Mouse (Mus musculus) forebrain, postnatal 0 days (tissue): Measurements from ENCODE around the gene Olfr1377. TPM values are rescaled to one million over a fixed set of nuclear protein-coding genes. Genes with fewer than 3 reads are reported as not detected.
"Not testable (repeated sequence)": the region's sequence is repeated elsewhere in the genome, so short reads cannot be mapped to it uniquely, and the experiment has no call there.

Experiments used
- ATAC-seq: fragments of 200-750 bp; cut with Nextera tagmentation; 2 replicates; pipeline ENCODE4 v1.8.0; 2017; ENCODE audit warnings: mild to moderate bottlenecking, moderate library complexity
- DNase-seq: peaks from one replicate; pipeline ENCODE4 v3.0.0-alpha.2; 2015
- H3K27ac ChIP-seq: fragments of 300-500 bp; sonication (generic); 2 replicates; pipeline ENCODE4 v1.5.1; 2014; ENCODE audit warnings: low read depth, mild to moderate bottlenecking, antibody characterized with exemption, low read length, moderate library complexity, mixed read lengths
- H3K27me3 ChIP-seq: fragments of 300-500 bp; sonication (generic); 2 replicates; pipeline ENCODE4 v1.6.1; 2014; ENCODE audit warnings: mild to moderate bottlenecking, low read length, mixed read lengths; ENCODE audit not compliant: insufficient read depth
- H3K36me3 ChIP-seq: fragments of 300-500 bp; sonication (generic); 2 replicates; pipeline ENCODE4 v1.6.1; 2014; ENCODE audit warnings: mild to moderate bottlenecking, moderate library complexity; ENCODE audit not compliant: insufficient read depth
- H3K4me1 ChIP-seq: fragments of 300-500 bp; sonication (generic); 2 replicates; pipeline ENCODE4 v1.6.1; 2014; ENCODE audit warnings: antibody characterized with exemption; ENCODE audit not compliant: insufficient read depth
- H3K4me2 ChIP-seq: fragments of 300-500 bp; sonication (generic); 2 replicates; pipeline ENCODE4 v1.6.1; 2014; ENCODE audit warnings: low read depth, mild to moderate bottlenecking, moderate library complexity
- H3K4me3 ChIP-seq: fragments of 300-500 bp; sonication (generic); 2 replicates; pipeline ENCODE4 v1.5.1; 2014; ENCODE audit warnings: low read depth, low read length, mixed read lengths
- H3K9ac ChIP-seq: fragments of 300-500 bp; sonication (generic); 2 replicates; pipeline ENCODE4 v1.6.1; 2014; ENCODE audit warnings: mild to moderate bottlenecking
- H3K9me3 ChIP-seq: fragments of 300-500 bp; sonication (generic); 2 replicates; pipeline ENCODE4 v1.6.1; 2016; ENCODE audit warnings: low read length
- CTCF ChIP-seq: sonication (generic); IDR thresholded peaks from 2 replicates; pipeline ENCODE4 v1.5.1; 2016; ENCODE audit warnings: antibody characterized with exemption, control low read depth, low read depth
- whole genome bisulfite sequencing: fragments of 180-500 bp; shearing (Covaris S2); extraction: QIAGEN DNeasy Blood & Tissue Kit; methylation state at CpG from one replicate; pipeline ENCODE4 v1.1.7; 2014; 5-methylcytosine and 5-hydroxymethylcytosine counted together
- polyA plus RNA-seq: library from polyadenylated mRNA; unstranded; fragments of >200 nt; fragmentation: Nextera tagmentation; extraction: Ambion mirVana; gene quantifications from 2 replicates; pipeline ENCODE4 v1.2.1, GENCODE M21; 2015
- total RNA-seq: library from RNA; depleted of rRNA; stranded (reverse); fragments of >200 nt; gene quantifications from 2 replicates; pipeline ENCODE4 v1.2.3, GENCODE M21; 2014

The Olfr1377 gene
- total and polyA plus RNA-seq, 2 experiments from 2014 or later = not detected

- Histone ChIP-seq H3K4me1 (no peaks in the 10 kb centered on the region), H3K4me2 (no peak within 1 kb of the TSS), H3K36me3 (no peaks in the 10 kb centered on the region), H3K9ac (no peak within 1 kb of the TSS), H3K27ac (no peak within 1 kb of the TSS), H3K4me3 (no peak within 1 kb of the TSS), H3K9me3 (no peaks in the 10 kb centered on the region), H3K27me3 (no peaks in the 10 kb centered on the region)
- no peak for ATAC-seq
- WGBS = 63% methylated on average over 6 of the region's 6 CpGs
- TF ChIP-seq CTCF = no peak
- no peak for DNase-seq
Observed at GRCm38 (mm10) chr11:50953665-50954064, 28.1 kb upstream of the Olfr1377 start, which contains the start of gene Prop1. TSS of gene Prop1 (minus strand) at chr11:50953765.

- H3K36me3 ChIP-seq = no peaks in the 10 kb centered on the region
- no peak for TF ChIP-seq CTCF
- no peak overlapping the region for H3K27ac ChIP-seq
- WGBS = 88% methylated on average over 2 of the region's 2 CpGs
- H3K27me3 ChIP-seq = no peaks in the 10 kb centered on the region
- ATAC-seq (no peak), DNase-seq (no peak)
- H3K4me1 ChIP-seq = no peaks in the 10 kb centered on the region
- H3K9ac ChIP-seq = no peak overlapping the region
- no peak overlapping the region for H3K4me2 ChIP-seq
- no peak overlapping the region for H3K4me3 ChIP-seq
- no peaks in the 10 kb centered on the region for H3K9me3 ChIP-seq
Observed at GRCm38 (mm10) chr11:50964886-50965285, 16.9 kb upstream of the Olfr1377 start.

GRCm38 (mm10) chr11:50966230-50966629 lies 15.5 kb upstream of the Olfr1377 start, which contains the start of gene Olfr1378:
TSS of gene Olfr1378 (plus strand) at chr11:50966530.
- Histone ChIP-seq H3K36me3 (no peaks in the 10 kb centered on the region), H3K9me3 (no peaks in the 10 kb centered on the region), H3K27me3 (no peaks in the 10 kb centered on the region), H3K4me2 (no peak within 1 kb of the TSS), H3K4me1 (no peaks in the 10 kb centered on the region), H3K27ac (no peak within 1 kb of the TSS), H3K4me3 (no peak within 1 kb of the TSS), H3K9ac (no peak within 1 kb of the TSS)
- WGBS = 88% methylated on average over 11 of the region's 11 CpGs
- ATAC-seq (no peak), DNase-seq (no peak)
- no peak for TF ChIP-seq CTCF

- WGBS = 66% methylated on average over 4 of the region's 4 CpGs
- Histone ChIP-seq H3K4me3 (no peak overlapping the region), H3K9ac (no peak overlapping the region), H3K27ac (no peak overlapping the region), H3K36me3 (no peaks in the 10 kb centered on the region), H3K4me1 (no peaks in the 10 kb centered on the region), H3K27me3 (no peaks in the 10 kb centered on the region), H3K4me2 (no peak overlapping the region), H3K9me3 (no peaks in the 10 kb centered on the region)
- ATAC-seq (no peak), DNase-seq (no peak)
- no peak for TF ChIP-seq CTCF
Observed at GRCm38 (mm10) chr11:50977216-50977615, 4.6 kb upstream of the Olfr1377 start.

GRCm38 (mm10) chr11:51003296-51003695 lies 21.5 kb downstream of the Olfr1377 start, which contains the start of gene Olfr51:
TSS of gene Olfr51 (plus strand) at chr11:51003596.
- Histone ChIP-seq H3K36me3 (no peaks in the 10 kb centered on the region), H3K4me1 (no peaks in the 10 kb centered on the region), H3K9me3 (no peaks in the 10 kb centered on the region), H3K4me2 (no peak within 1 kb of the TSS), H3K27ac (no peak within 1 kb of the TSS), H3K9ac (no peak within 1 kb of the TSS), H3K27me3 (no peaks in the 10 kb centered on the region), H3K4me3 (no peak within 1 kb of the TSS)
- 85% methylated on average over 5 of the region's 5 CpGs for WGBS
- no peak for TF ChIP-seq CTCF
- DNase-seq = no peak
- no peak for ATAC-seq

GRCm38 (mm10) chr11:51011821-51012220 lies 30.1 kb downstream of the Olfr1377 start:
- H3K9ac ChIP-seq = no peak overlapping the region
- ATAC-seq = no peak
- no peaks in the 10 kb centered on the region for H3K4me1 ChIP-seq
- H3K9me3 ChIP-seq = no peaks in the 10 kb centered on the region
- H3K36me3 ChIP-seq = no peaks in the 10 kb centered on the region
- no peak for TF ChIP-seq CTCF
- DNase-seq = no peak
- H3K4me3 ChIP-seq = no peak overlapping the region
- H3K27me3 ChIP-seq = no peaks in the 10 kb centered on the region
- WGBS = 71% methylated on average over 5 of the region's 5 CpGs
- no peak overlapping the region for H3K27ac ChIP-seq
- H3K4me2 ChIP-seq = no peak overlapping the region

GRCm38 (mm10) chr11:51013936-51014335 lies 32.2 kb downstream of the Olfr1377 start, which contains the start of gene Olfr54:
TSS of gene Olfr54 (plus strand) at chr11:51014236.
- H3K4me2 ChIP-seq = no peak within 1 kb of the TSS
- ATAC-seq (no peak), DNase-seq (no peak)
- WGBS = 68% methylated on average over 1 of the region's 1 CpGs
- H3K9me3 ChIP-seq = no peaks in the 10 kb centered on the region
- H3K4me3 ChIP-seq = no peak within 1 kb of the TSS
- H3K27ac ChIP-seq = no peak within 1 kb of the TSS
- H3K4me1 ChIP-seq = no peaks in the 10 kb centered on the region
- TF ChIP-seq CTCF = no peak
- no peaks in the 10 kb centered on the region for H3K36me3 ChIP-seq
- H3K27me3 ChIP-seq = no peaks in the 10 kb centered on the region
- H3K9ac ChIP-seq = no peak within 1 kb of the TSS

GRCm38 (mm10) chr11:51016341-51016740 lies 34.6 kb downstream of the Olfr1377 start:
- no peak for TF ChIP-seq CTCF
- H3K36me3 ChIP-seq = no peaks in the 10 kb centered on the region
- H3K4me2 ChIP-seq = no peak overlapping the region
- DNase-seq = no peak
- ATAC-seq = no peak
- H3K4me1 ChIP-seq = no peaks in the 10 kb centered on the region
- 59% methylated on average over 2 of the region's 2 CpGs for WGBS
- no peaks in the 10 kb centered on the region for H3K27me3 ChIP-seq
- H3K27ac ChIP-seq = no peak overlapping the region
- H3K9me3 ChIP-seq = no peaks in the 10 kb centered on the region
- no peak overlapping the region for H3K9ac ChIP-seq
- no peak overlapping the region for H3K4me3 ChIP-seq

GRCm38 (mm10) chr11:51026811-51027210 lies 45.0 kb downstream of the Olfr1377 start:
- not testable (repeated sequence) for H3K36me3 ChIP-seq, H3K9me3 ChIP-seq, H3K9ac ChIP-seq, H3K4me3 ChIP-seq, ATAC-seq, H3K27me3 ChIP-seq, H3K4me1 ChIP-seq, DNase-seq, H3K4me2 ChIP-seq, H3K27ac ChIP-seq
- WGBS = 88% methylated on average over 11 of the region's 11 CpGs

GRCm38 (mm10) chr11:51029381-51029780 lies 47.6 kb downstream of the Olfr1377 start:
- H3K27ac ChIP-seq, H3K9me3 ChIP-seq, H3K36me3 ChIP-seq, H3K4me3 ChIP-seq, DNase-seq, H3K4me2 ChIP-seq, H3K27me3 ChIP-seq, H3K9ac ChIP-seq, H3K4me1 ChIP-seq, ATAC-seq: not testable (repeated sequence)
- 84% methylated on average over 8 of the region's 8 CpGs for WGBS
